Mouse (Mus musculus) heart, adult 9 months (tissue): ENCODE measurements around the gene Rab11b.

Experiments used
- DNase-seq, 2 experiments: peaks; one replicate each; pipeline ENCODE4 v3.0.0; 2022; ENCODE audit warnings: low spot score in 2 of 2

Rab11b gene

DNA sequence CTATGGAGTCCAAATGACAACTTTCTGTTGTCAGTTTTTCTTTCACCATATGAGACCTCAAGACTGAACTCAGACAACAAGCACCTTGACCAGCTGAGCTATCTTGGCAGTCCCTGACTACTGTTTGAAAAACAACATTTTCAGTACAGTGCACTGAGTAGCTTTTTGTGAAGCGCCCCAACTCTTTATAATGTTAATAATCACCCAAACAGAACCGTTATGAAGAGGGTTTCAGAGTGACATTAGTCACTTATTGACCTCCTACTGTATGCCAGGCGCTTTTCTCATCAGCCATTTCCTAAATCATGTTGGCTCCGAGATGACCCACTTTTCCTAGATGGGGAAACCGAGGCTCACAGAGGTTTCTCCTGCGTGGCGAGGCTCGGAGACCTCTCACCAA, 42.3 kb downstream of the Rab11b start:
- no peak for DNase-seq

- DNase-seq: no peak
Observed at GRCm38 (mm10) chr17:33717246-33717645, 43.1 kb downstream of the Rab11b start.

DNA sequence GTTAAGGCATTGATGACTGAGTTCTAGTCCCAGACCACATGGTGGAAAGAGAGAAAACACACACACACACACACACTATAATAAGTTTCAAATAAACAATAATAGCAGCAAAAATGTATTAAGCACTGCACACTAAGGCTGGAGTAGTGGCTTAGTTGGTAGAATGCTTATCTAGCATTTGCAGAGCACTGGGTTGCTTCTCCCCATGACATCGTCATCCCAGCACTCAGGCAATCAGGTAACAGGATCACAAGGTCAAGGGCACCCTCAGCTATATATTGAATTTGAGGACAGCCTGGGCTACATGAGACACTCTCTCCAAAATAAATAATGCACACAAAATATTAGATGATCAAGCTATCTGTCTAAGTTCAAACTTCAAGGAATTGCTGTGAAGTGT, 45.6 kb downstream of the Rab11b start:
- no peak for DNase-seq

- DNase-seq: no peak
Observed at GRCm38 (mm10) chr17:33713271-33713670, 47.1 kb downstream of the Rab11b start.

DNA sequence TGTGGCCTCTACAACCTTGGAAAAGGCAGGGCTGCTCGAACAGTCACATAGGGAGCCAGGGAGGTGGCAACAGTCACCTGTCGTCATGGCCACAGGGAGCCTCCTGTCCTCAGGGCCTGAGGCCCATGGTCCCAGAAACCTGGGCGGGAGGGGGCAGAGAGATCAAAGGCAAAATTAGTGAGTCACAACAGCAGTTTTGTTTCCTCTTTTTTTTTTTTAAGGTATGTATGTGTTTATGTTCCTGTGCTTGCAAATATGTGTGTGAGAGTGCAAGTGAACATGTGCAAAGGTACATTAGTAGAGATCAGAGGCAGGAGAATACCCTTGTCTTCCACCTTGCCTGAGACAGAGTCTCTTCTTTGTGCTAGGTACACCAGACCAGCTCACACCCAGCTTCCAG, 50.5 kb downstream of the Rab11b start:
- DNase-seq: no peak

- no peak for DNase-seq
Observed at GRCm38 (mm10) chr17:33703091-33703490, 57.2 kb downstream of the Rab11b start.

DNA sequence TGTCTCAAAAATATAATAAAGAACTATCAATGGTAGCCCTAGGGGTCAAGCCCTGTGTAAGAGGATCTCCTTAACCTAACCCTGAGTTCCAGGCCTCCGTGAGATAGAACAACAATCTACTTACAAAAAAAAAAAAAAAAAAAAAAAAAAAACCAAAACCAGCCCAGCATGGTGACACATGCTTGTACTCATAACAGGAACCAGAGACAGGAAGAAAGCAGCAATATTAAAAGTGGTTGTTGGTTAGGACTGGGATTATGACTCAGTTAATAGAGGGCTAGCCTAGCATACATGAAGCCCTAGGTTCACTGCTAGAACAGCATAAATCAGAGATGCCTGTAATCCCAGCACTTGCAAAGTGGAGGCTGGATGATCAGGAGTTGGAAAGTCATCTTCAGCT, 58.2 kb downstream of the Rab11b start:
- DNase-seq: no peak

- DNase-seq: no peak
Observed at GRCm38 (mm10) chr17:33695471-33695870, 64.9 kb downstream of the Rab11b start.
